Mouse (Mus musculus) MEL (cell line): Measurements from ENCODE around the gene Erich6b. TPM values are rescaled to one million over a fixed set of nuclear protein-coding genes. Genes with fewer than 3 reads are reported as not detected.

Source experiments
- DNase-seq: peaks from one replicate; pipeline ENCODE4 v3.0.0; 2011; ENCODE audit warnings: low read depth, low spot score
- H3K27ac ChIP-seq: 2 replicates; pipeline ENCODE4 v1.5.1; 2012; ENCODE audit warnings: low read depth, mild to moderate bottlenecking, control low read depth, low read length, moderate library complexity; ENCODE audit not compliant: control insufficient read depth
- H3K27me3 ChIP-seq, 2 experiments: fragments of 150-350 bp in 1 of 2; sonication (generic) in 1 of 2; 2 replicates each; pipeline ENCODE4 v1.6.1; 2012; ENCODE audit warnings: low read length in 2 of 2, mild to moderate bottlenecking in 2 of 2, improper control_type of control experiment in 1 of 2, moderate library complexity in 1 of 2; ENCODE audit not compliant: insufficient read depth in 2 of 2, control insufficient read depth in 1 of 2
- H3K36me3 ChIP-seq, 2 experiments: 2 replicates each; pipeline ENCODE4 v1.6.1; 2012 to 2014; ENCODE audit warnings: low read length in 2 of 2, improper control_type of control experiment in 1 of 2, inconsistent platforms in 1 of 2, mild to moderate bottlenecking in 1 of 2; ENCODE audit not compliant: insufficient read depth in 2 of 2, control insufficient read depth in 1 of 2
- H3K4me1 ChIP-seq, 2 experiments: fragments of 150-350 bp in 1 of 2; sonication (generic) in 1 of 2; 2 replicates each; pipeline ENCODE4 v1.6.1; 2012; ENCODE audit warnings: low read length in 2 of 2, improper control_type of control experiment in 1 of 2, mild to moderate bottlenecking in 1 of 2; ENCODE audit not compliant: insufficient read depth in 2 of 2, control insufficient read depth in 1 of 2
- H3K4me3 ChIP-seq, 2 experiments: fragments of 150-350 bp in 1 of 2; sonication (generic) in 1 of 2; 2 replicates each; pipeline ENCODE4 v1.5.1; 2012; ENCODE audit warnings: low read depth in 2 of 2, low read length in 2 of 2, mild to moderate bottlenecking in 2 of 2, moderate library complexity in 2 of 2, control low read depth in 1 of 2, improper control_type of control experiment in 1 of 2; ENCODE audit not compliant: control insufficient read depth in 1 of 2, insufficient read depth in 1 of 2
- H3K79me2 ChIP-seq: 2 replicates; pipeline ENCODE4 v1.6.1; 2012; ENCODE audit warnings: mild to moderate bottlenecking, low read length, moderate library complexity; ENCODE audit not compliant: control insufficient read depth, poor library complexity, insufficient read depth
- H3K9ac ChIP-seq: 2 replicates; pipeline ENCODE4 v1.6.1; 2012; ENCODE audit warnings: low read depth, mild to moderate bottlenecking, control low read depth, low read length, moderate library complexity; ENCODE audit not compliant: control insufficient read depth, poor library complexity, severe bottlenecking
- H3K9me3 ChIP-seq: fragments of 150-350 bp; sonication (generic); replicated peaks from 2 replicates; pipeline ENCODE4 v1.6.1; 2012; ENCODE audit warnings: mild to moderate bottlenecking, low read length, improper control_type of control experiment, moderate library complexity; ENCODE audit not compliant: insufficient read depth
- BHLHE40 ChIP-seq: IDR thresholded peaks from 2 replicates; pipeline ENCODE4 v1.6.1; 2012; ENCODE audit warnings: low read depth, mild to moderate bottlenecking, inconsistent platforms, low read length, improper control_type of control experiment, borderline replicate concordance
- CTCF ChIP-seq, 3 experiments: IDR thresholded peaks in 2 of 3; conservative IDR thresholded peaks in 1 of 3; 2 replicates each; pipeline ENCODE4 v1.5.1; 2011 to 2012; ENCODE audit warnings: low read length in 3 of 3, low read depth in 2 of 3, mild to moderate bottlenecking in 2 of 3, improper control_type of control experiment in 1 of 3, inconsistent platforms in 1 of 3, mixed read lengths in 1 of 3, moderate library complexity in 1 of 3; ENCODE audit not compliant: control insufficient read depth in 1 of 3, insufficient read depth in 1 of 3, poor library complexity in 1 of 3, severe bottlenecking in 1 of 3
- EP300 ChIP-seq, 2 experiments: IDR thresholded peaks; 2 replicates each; pipeline ENCODE4 v1.6.1; 2011; ENCODE audit warnings: improper control_type of control experiment in 2 of 2, low read length in 2 of 2, low read depth in 1 of 2, mild to moderate bottlenecking in 1 of 2
- ETS1 ChIP-seq: IDR thresholded peaks from 2 replicates; pipeline ENCODE4 v1.6.1; 2012; ENCODE audit warnings: low read depth, mild to moderate bottlenecking, inconsistent platforms, low read length, improper control_type of control experiment, moderate library complexity
- MAFK ChIP-seq: IDR thresholded peaks from 2 replicates; pipeline ENCODE4 v1.6.1; 2011; ENCODE audit warnings: low read depth, mild to moderate bottlenecking, low read length, improper control_type of control experiment, borderline replicate concordance
- MAX ChIP-seq: IDR thresholded peaks from 2 replicates; pipeline ENCODE4 v1.6.1; 2011; ENCODE audit warnings: low read length, improper control_type of control experiment
- MEF2A ChIP-seq: IDR thresholded peaks from 2 replicates; pipeline ENCODE4 v1.6.1; 2014; ENCODE audit warnings: low read depth, mild to moderate bottlenecking, inconsistent platforms, low read length, improper control_type of control experiment; ENCODE audit not compliant: poor library complexity, insufficient replicate concordance, severe bottlenecking; ENCODE audit errors: extremely low read depth
- MYB ChIP-seq: IDR thresholded peaks from 2 replicates; pipeline ENCODE4 v1.6.1; 2011; ENCODE audit warnings: mild to moderate bottlenecking, low read depth, low read length, improper control_type of control experiment
- MYC ChIP-seq: IDR thresholded peaks from 2 replicates; pipeline ENCODE4 v1.6.1; 2011; ENCODE audit warnings: low read depth, mild to moderate bottlenecking, low read length, improper control_type of control experiment, moderate library complexity
- NELFE ChIP-seq: IDR thresholded peaks from 2 replicates; pipeline ENCODE4 v1.6.1; 2011; ENCODE audit warnings: low read depth, low read length, improper control_type of control experiment
- POLR2A ChIP-seq, 2 experiments: IDR thresholded peaks; 2 replicates each; pipeline ENCODE4 v1.6.1; 2011 to 2012; ENCODE audit warnings: low read length in 2 of 2, mild to moderate bottlenecking in 2 of 2, control low read depth in 1 of 2, improper control_type of control experiment in 1 of 2, low read depth in 1 of 2, moderate library complexity in 1 of 2; ENCODE audit not compliant: control insufficient read depth in 1 of 2, insufficient read depth in 1 of 2, poor library complexity in 1 of 2
- POLR2AphosphoS2 ChIP-seq: IDR thresholded peaks from 2 replicates; pipeline ENCODE4 v1.6.1; 2011; ENCODE audit warnings: low read length, improper control_type of control experiment
- POLR2AphosphoS5 ChIP-seq: IDR thresholded peaks from 2 replicates; pipeline ENCODE4 v1.6.1; 2012; ENCODE audit warnings: low read depth, borderline replicate concordance, mild to moderate bottlenecking, inconsistent platforms, low read length, moderate library complexity, mixed read lengths
- RAD21 ChIP-seq: IDR thresholded peaks from 2 replicates; pipeline ENCODE4 v1.6.1; 2011; ENCODE audit warnings: mild to moderate bottlenecking, low read depth, low read length, improper control_type of control experiment
- SMC3 ChIP-seq: IDR thresholded peaks from 2 replicates; pipeline ENCODE4 v1.6.1; 2011; ENCODE audit warnings: low read depth, low read length, improper control_type of control experiment
- TAL1 ChIP-seq: IDR thresholded peaks from 2 replicates; pipeline ENCODE4 v1.6.1; 2012; ENCODE audit warnings: mild to moderate bottlenecking, inconsistent platforms, low read length, moderate library complexity, mixed read lengths
- TBP ChIP-seq: IDR thresholded peaks from 2 replicates; pipeline ENCODE4 v1.8.0; 2011; ENCODE audit warnings: low read depth, low read length, improper control_type of control experiment
- TCF12 ChIP-seq: IDR thresholded peaks from 2 replicates; pipeline ENCODE4 v1.6.1; 2014; ENCODE audit warnings: low read depth, mild to moderate bottlenecking, inconsistent platforms, low read length, improper control_type of control experiment, moderate library complexity
- UBTF ChIP-seq: IDR thresholded peaks from 2 replicates; pipeline ENCODE4 v1.6.1; 2012; ENCODE audit warnings: low read depth, mild to moderate bottlenecking, inconsistent platforms, low read length, improper control_type of control experiment, moderate library complexity, borderline replicate concordance; ENCODE audit not compliant: insufficient read depth
- USF2 ChIP-seq, 2 experiments: IDR thresholded peaks; 2 replicates each; pipeline ENCODE4 v1.6.1; 2011 to 2012; ENCODE audit warnings: improper control_type of control experiment in 2 of 2, low read length in 2 of 2, borderline replicate concordance in 1 of 2, inconsistent platforms in 1 of 2, low read depth in 1 of 2, mild to moderate bottlenecking in 1 of 2; ENCODE audit not compliant: insufficient read depth in 1 of 2
- ZC3H11A ChIP-seq: IDR thresholded peaks from 2 replicates; pipeline ENCODE4 v1.6.1; 2012; ENCODE audit warnings: low read depth, mild to moderate bottlenecking, inconsistent platforms, low read length, improper control_type of control experiment
- ZNF384 ChIP-seq: IDR thresholded peaks from 2 replicates; pipeline ENCODE4 v1.6.1; 2012; ENCODE audit warnings: low read depth, mild to moderate bottlenecking, inconsistent platforms, low read length, improper control_type of control experiment
- polyA plus RNA-seq, 2 experiments: library from polyadenylated mRNA; stranded (reverse) in 1 of 2; unstranded in 1 of 2; fragments of >175 nt in 1 of 2; fragments of >200 nt in 1 of 2; gene quantifications; 2 replicates each; pipeline versions ENCODE4 v1.2.1 to v1.2.4; 2012; ENCODE audit warnings: low replicate concordance in 2 of 2, low read depth in 1 of 2; ENCODE audit not compliant: insufficient read length in 2 of 2, insufficient read depth in 1 of 2, missing spikeins in 1 of 2
- total RNA-seq: library from RNA; depleted of rRNA; stranded (reverse); fragments of 300-350 nt; gene quantifications from 2 replicates; pipeline ENCODE4 v1.2.3, GENCODE M21; 2012

Erich6b gene
- total and polyA plus RNA-seq, 3 experiments: not detected

- no peak overlapping the region for H3K27ac ChIP-seq
- TF ChIP-seq USF2 (IDR thresholded peaks at IDR 0.05; ENCODE audit: borderline replicate concordance in 1 of 2, insufficient read depth in 1 of 2, low read depth in 1 of 2, low read length in 2 of 2) (no peak), ETS1 (no peak), POLR2AphosphoS2 (no peak), EP300 (IDR thresholded peaks at IDR 0.05; ENCODE audit: low read depth in 1 of 2, low read length in 2 of 2) (no peak), UBTF (no peak), SMC3 (peak; percentile 86), TBP (no peak), RAD21 (peak; percentile 75), MEF2A (no peak), TCF12 (no peak), POLR2A (IDR thresholded peaks at IDR 0.05; ENCODE audit: control insufficient read depth in 1 of 2, insufficient read depth in 1 of 2, low read depth in 1 of 2, low read length in 2 of 2, poor library complexity in 1 of 2) (no peak), ZNF384 (peak; percentile 90), CTCF (IDR thresholded peaks at IDR 0.05 in 2 of 3, conservative IDR thresholded peaks at IDR 0.05 in 1 of 3; ENCODE audit: control insufficient read depth in 1 of 3, insufficient read depth in 1 of 3, low read depth in 2 of 3, low read length in 3 of 3, poor library complexity in 1 of 3, severe bottlenecking in 1 of 3) (peak in 2 of 3 experiments; percentile 19 to 78; a peak in 4 of 6 replicates), BHLHE40 (no peak), NELFE (no peak), ZC3H11A (peak; percentile 83), TAL1 (no peak), MYB (no peak), MAFK (no peak), POLR2AphosphoS5 (no peak)
- TF ChIP-seq, all 39 proteins: peak for 5
- DNase-seq: peak; percentile 52
- H3K9ac ChIP-seq: no peak overlapping the region
- H3K9me3 ChIP-seq: no peaks in the 10 kb centered on the region
- no peaks in the 10 kb centered on the region for H3K36me3 ChIP-seq
- H3K4me3 ChIP-seq: no peak overlapping the region
- H3K79me2 ChIP-seq: no peaks in the 10 kb centered on the region
- H3K4me1 ChIP-seq: no peaks in the 10 kb centered on the region
- H3K27me3 ChIP-seq: no peaks in the 10 kb centered on the region
These were observed 1.2 kb upstream of the Erich6b start for GRCm38 (mm10) chr14:75640846-75641245.

- TF ChIP-seq SMC3 (peak; percentile 15; the same call in 1 of the 2 replicates), MAX (no peak), CTCF (IDR thresholded peaks at IDR 0.05 in 2 of 3, conservative IDR thresholded peaks at IDR 0.05 in 1 of 3; ENCODE audit: control insufficient read depth in 1 of 3, insufficient read depth in 1 of 3, low read depth in 2 of 3, low read length in 3 of 3, poor library complexity in 1 of 3, severe bottlenecking in 1 of 3) (peak in 2 of 3 experiments; percentile 11 to 12; a peak in 3 of 6 replicates), MYC (no peak), EP300 (IDR thresholded peaks at IDR 0.05; ENCODE audit: low read depth in 1 of 2, low read length in 2 of 2) (no peak), ETS1 (no peak), TBP (no peak)
- peaks cover 0 to 2% of the 10 kb centered on the region in 2 experiments; a peak in 1 of 4 replicates for H3K27me3 ChIP-seq
- H3K36me3 ChIP-seq: no peaks in the 10 kb centered on the region
- H3K4me1 ChIP-seq: no peaks in the 10 kb centered on the region
- H3K9ac ChIP-seq: no peak overlapping the region
- no peak overlapping the region for H3K27ac ChIP-seq
- H3K4me3 ChIP-seq: no peak overlapping the region
- no peaks in the 10 kb centered on the region for H3K9me3 ChIP-seq
- no peak for DNase-seq
- no peaks in the 10 kb centered on the region for H3K79me2 ChIP-seq
These were observed 690 bp upstream of the Erich6b start for GRCm38 (mm10) chr14:75641369-75641768.
